Mouse (Mus musculus) kidney, embryonic 14.5 days (tissue): ENCODE measurements around the gene Ces1g. TPM values are rescaled to one million over a fixed set of nuclear protein-coding genes. Genes with fewer than 3 reads are reported as not detected.

Experiments
- ATAC-seq: fragments of 200-750 bp; cut with Nextera tagmentation; 2 replicates; pipeline ENCODE4 v1.8.0; 2017; ENCODE audit warnings: moderate number of reproducible peaks, mild to moderate bottlenecking, moderate TSS enrichment, moderate library complexity; ENCODE audit not compliant: low FRiP score, low TSS enrichment
- H3K27ac ChIP-seq: fragments of 300-500 bp; sonication (generic); 2 replicates; pipeline ENCODE4 v1.5.1; 2014; ENCODE audit warnings: low read depth, mild to moderate bottlenecking, low read length, moderate library complexity, mixed read lengths
- H3K27me3 ChIP-seq: fragments of 300-500 bp; sonication (generic); 2 replicates; pipeline ENCODE4 v1.6.1; 2014; ENCODE audit warnings: mild to moderate bottlenecking, low read length; ENCODE audit not compliant: control insufficient read depth, insufficient read depth
- H3K36me3 ChIP-seq: fragments of 300-500 bp; sonication (generic); 2 replicates; pipeline ENCODE4 v1.6.1; 2014; ENCODE audit warnings: low read length, mixed read lengths; ENCODE audit not compliant: control insufficient read depth, insufficient read depth
- H3K4me1 ChIP-seq: fragments of 300-500 bp; sonication (generic); 2 replicates; pipeline ENCODE4 v1.6.1; 2014; ENCODE audit warnings: low read length, mixed read lengths; ENCODE audit not compliant: control insufficient read depth, insufficient read depth
- H3K4me2 ChIP-seq: fragments of 300-500 bp; sonication (generic); replicated peaks from 2 replicates; pipeline ENCODE4 v1.6.1; 2014; ENCODE audit warnings: low read depth, mild to moderate bottlenecking, low read length
- H3K4me3 ChIP-seq: fragments of 300-500 bp; sonication (generic); 2 replicates; pipeline ENCODE4 v1.5.1; 2014; ENCODE audit warnings: mild to moderate bottlenecking, low read length
- H3K9ac ChIP-seq: fragments of 300-500 bp; sonication (generic); 2 replicates; pipeline ENCODE4 v1.6.1; 2014; ENCODE audit warnings: low read depth, mild to moderate bottlenecking, low read length, moderate library complexity
- H3K9me3 ChIP-seq: fragments of 300-500 bp; sonication (generic); 2 replicates; pipeline ENCODE4 v1.6.1; 2016; ENCODE audit warnings: low read length; ENCODE audit not compliant: control insufficient read depth
- WGBS: fragments of 180-500 bp; shearing (Covaris S2); extraction: QIAGEN DNeasy Blood & Tissue Kit; methylation state at CpG from one replicate; pipeline ENCODE4 v1.1.7; 2014; 5-methylcytosine and 5-hydroxymethylcytosine counted together
- polyA plus RNA-seq: library from polyadenylated mRNA; unstranded; fragments of >200 nt; fragmentation: Nextera tagmentation; extraction: Ambion mirVana; gene quantifications from 2 replicates; pipeline ENCODE4 v1.2.1, GENCODE M21; 2014

The Ces1g gene
- not detected in 2 replicates for polyA plus RNA-seq

GRCm38 (mm10) chr8:93337207-93337606 is at the start of gene Ces1g:
Gene Ces1g, minus strand, starts transcription at chr8:93337308.
- no peak within 1 kb of the TSS for H3K4me3 ChIP-seq
- H3K4me1 ChIP-seq, result no peaks in the 10 kb centered on the region
- H3K36me3 ChIP-seq, result no peaks in the 10 kb centered on the region
- ATAC-seq, result no peak
- WGBS, result 44% methylated on average over 3 of the region's 3 CpGs
- H3K9me3 ChIP-seq, result no peaks in the 10 kb centered on the region
- H3K27me3 ChIP-seq, result no peaks in the 10 kb centered on the region
- no peak within 1 kb of the TSS for H3K27ac ChIP-seq
- H3K9ac ChIP-seq, result no peak within 1 kb of the TSS
- no peak within 1 kb of the TSS for H3K4me2 ChIP-seq

DNA sequence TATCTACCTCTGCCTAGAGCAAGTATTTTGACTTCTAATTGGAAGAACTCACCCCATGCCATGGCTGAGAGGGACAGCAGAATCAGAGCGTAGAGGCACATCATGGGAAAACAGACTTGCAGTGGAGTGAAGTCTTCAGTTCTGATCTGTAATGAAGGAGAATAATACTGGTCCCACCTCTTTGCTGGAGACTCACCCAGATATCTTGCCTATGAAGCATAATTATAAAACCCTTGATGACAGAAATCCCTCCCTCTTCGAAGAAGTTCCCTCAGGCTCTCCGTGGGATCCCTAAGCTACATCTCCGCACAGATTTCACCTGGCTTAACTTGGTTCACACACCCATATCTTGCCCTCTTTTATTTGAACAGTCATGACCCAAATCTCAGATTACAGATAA is 42.5 kb upstream of the Ces1g start, which contains the start of gene Ces1h:
Gene Ces1h (minus strand): TSS at position 101 of the 400 bp plus-strand sequence.
- no peaks in the 10 kb centered on the region for H3K27me3 ChIP-seq
- no peak within 1 kb of the TSS for H3K27ac ChIP-seq
- H3K4me1 ChIP-seq, result no peaks in the 10 kb centered on the region
- no peaks in the 10 kb centered on the region for H3K9me3 ChIP-seq
- no peak for ATAC-seq
- H3K9ac ChIP-seq, result no peak within 1 kb of the TSS
- H3K4me3 ChIP-seq, result no peak within 1 kb of the TSS
- H3K36me3 ChIP-seq, result no peaks in the 10 kb centered on the region
- WGBS, result 80% methylated on average over 4 of the region's 4 CpGs
- H3K4me2 ChIP-seq, result no peak within 1 kb of the TSS

DNA sequence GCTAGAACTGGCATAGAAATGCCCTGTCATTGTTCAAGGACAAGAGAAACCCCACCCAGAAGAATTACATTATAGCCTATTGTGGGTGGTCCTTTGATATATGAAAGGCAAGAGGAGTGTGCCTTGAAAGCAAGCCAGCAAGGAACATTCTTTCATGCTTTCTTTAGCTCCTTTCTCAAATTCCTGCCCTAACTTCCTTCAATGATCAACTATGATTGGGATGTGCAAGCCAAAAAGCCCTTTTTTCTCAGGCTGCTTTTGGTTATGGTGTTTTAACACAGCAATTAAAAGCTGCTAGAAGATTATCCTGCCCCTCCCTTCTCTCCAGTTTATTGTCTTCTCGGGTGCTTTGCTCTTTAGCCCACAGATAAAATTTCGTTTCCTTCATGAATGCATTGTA is 32.4 kb upstream of the Ces1g start:
- H3K4me2 ChIP-seq, result no peak overlapping the region
- H3K27me3 ChIP-seq, result no peaks in the 10 kb centered on the region
- H3K4me3 ChIP-seq, result no peak overlapping the region
- H3K9ac ChIP-seq, result no peak overlapping the region
- 20% methylated on average over 2 of the region's 2 CpGs for WGBS
- no peak for ATAC-seq
- H3K27ac ChIP-seq, result no peak overlapping the region
- H3K4me1 ChIP-seq, result no peaks in the 10 kb centered on the region
- H3K9me3 ChIP-seq, result no peaks in the 10 kb centered on the region
- no peaks in the 10 kb centered on the region for H3K36me3 ChIP-seq

DNA sequence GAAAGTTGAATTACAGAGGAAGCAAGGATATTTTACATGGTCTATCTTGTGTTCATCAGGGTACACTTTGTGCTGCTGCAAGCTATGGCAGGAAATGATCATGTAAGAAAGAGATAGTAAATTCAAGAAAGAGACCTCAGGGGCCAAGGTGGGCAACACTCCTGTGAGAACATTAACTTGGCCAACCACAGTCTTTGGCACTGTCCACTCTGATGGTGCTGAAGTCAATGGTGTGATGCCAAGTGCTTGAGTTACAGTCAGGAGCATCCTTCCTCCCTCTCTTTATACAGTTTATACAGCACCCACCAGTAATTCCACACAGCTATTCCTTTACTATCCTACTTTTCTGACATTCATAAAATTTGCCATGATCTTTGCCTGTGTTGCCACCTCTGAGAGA is 23.0 kb upstream of the Ces1g start:
- Histone ChIP-seq H3K9me3 (no peaks in the 10 kb centered on the region), H3K4me3 (no peak overlapping the region), H3K4me1 (no peaks in the 10 kb centered on the region), H3K9ac (no peak overlapping the region), H3K36me3 (no peaks in the 10 kb centered on the region), H3K4me2 (no peak overlapping the region), H3K27me3 (no peaks in the 10 kb centered on the region), H3K27ac (no peak overlapping the region)
- ATAC-seq, result no peak

GRCm38 (mm10) chr8:93339531-93339930 is 2.4 kb upstream of the Ces1g start:
- Histone ChIP-seq H3K9me3 (no peaks in the 10 kb centered on the region), H3K36me3 (no peaks in the 10 kb centered on the region), H3K4me2 (no peak overlapping the region), H3K4me1 (no peaks in the 10 kb centered on the region), H3K4me3 (no peak overlapping the region), H3K27me3 (no peaks in the 10 kb centered on the region), H3K27ac (no peak overlapping the region), H3K9ac (no peak overlapping the region)
- ATAC-seq, result no peak
- 89% methylated on average over 2 of the region's 2 CpGs for WGBS

DNA sequence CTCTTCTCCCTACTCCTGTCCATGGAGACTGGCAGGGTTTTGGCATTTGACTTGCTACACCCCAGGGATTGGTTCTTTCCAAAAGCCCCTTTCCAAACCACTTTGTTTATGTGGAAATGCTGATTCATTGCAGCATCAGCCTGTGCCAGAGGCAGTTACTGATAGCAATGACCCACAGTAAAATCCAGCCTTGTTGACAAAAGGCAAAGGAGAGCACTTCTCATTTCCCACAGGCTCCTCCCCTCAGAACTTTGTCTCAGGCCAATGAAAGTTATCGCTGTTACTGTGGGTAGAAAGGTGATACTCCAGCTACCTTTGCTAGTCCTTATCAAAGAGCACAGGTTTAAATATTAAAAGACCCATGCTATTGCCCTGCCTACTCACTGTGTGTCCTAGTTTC is 4.4 kb downstream of the Ces1g start:
- no peaks in the 10 kb centered on the region for H3K36me3 ChIP-seq
- no peaks in the 10 kb centered on the region for H3K9me3 ChIP-seq
- no peak overlapping the region for H3K4me2 ChIP-seq
- ATAC-seq, result no peak
- 68% methylated on average over 1 of the region's 1 CpGs for WGBS
- no peak overlapping the region for H3K4me3 ChIP-seq
- H3K27ac ChIP-seq, result no peak overlapping the region
- no peaks in the 10 kb centered on the region for H3K27me3 ChIP-seq
- no peak overlapping the region for H3K9ac ChIP-seq
- no peaks in the 10 kb centered on the region for H3K4me1 ChIP-seq

- 84% methylated on average over 2 of the region's 2 CpGs for whole genome bisulfite sequencing
Measured at GRCm38 (mm10) chr8:93331151-93331550, 6.0 kb downstream of the Ces1g start.

DNA sequence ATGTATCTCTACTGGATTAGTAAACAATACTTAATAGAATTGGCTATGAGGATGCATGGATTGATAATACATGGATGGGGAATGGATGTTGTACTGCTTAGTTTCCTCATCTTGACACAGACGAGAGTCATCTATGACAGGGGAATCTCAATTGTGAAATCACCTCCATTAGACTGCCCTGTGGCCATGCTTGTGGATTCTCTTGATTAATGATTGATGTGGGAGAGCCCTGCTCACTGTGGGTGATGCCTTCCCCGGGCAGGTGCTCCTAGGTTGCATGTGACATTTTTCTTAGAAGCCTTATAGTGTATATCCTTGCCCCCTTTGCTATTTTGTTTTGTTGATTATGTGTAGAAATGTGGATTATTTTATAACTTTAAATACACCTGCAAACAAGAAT is 12.0 kb downstream of the Ces1g start:
- Histone ChIP-seq H3K9ac (no peak overlapping the region), H3K4me1 (no peaks in the 10 kb centered on the region), H3K4me2 (no peak overlapping the region), H3K27me3 (no peaks in the 10 kb centered on the region), H3K36me3 (no peaks in the 10 kb centered on the region), H3K27ac (no peak overlapping the region), H3K9me3 (no peaks in the 10 kb centered on the region), H3K4me3 (no peak overlapping the region)
- ATAC-seq, result no peak
- WGBS, result 78% methylated on average over 2 of the region's 2 CpGs

More at GRCm38 (mm10) chr8:93331151-93331550, 6.0 kb downstream of the Ces1g start:
- no peak for ATAC-seq
- no peak overlapping the region for H3K4me3 ChIP-seq
- no peak overlapping the region for H3K27ac ChIP-seq
- H3K4me2 ChIP-seq, result no peak overlapping the region
- H3K36me3 ChIP-seq, result no peaks in the 10 kb centered on the region
- H3K9ac ChIP-seq, result no peak overlapping the region
- H3K27me3 ChIP-seq, result no peaks in the 10 kb centered on the region
- no peaks in the 10 kb centered on the region for H3K9me3 ChIP-seq
- H3K4me1 ChIP-seq, result no peaks in the 10 kb centered on the region

DNA sequence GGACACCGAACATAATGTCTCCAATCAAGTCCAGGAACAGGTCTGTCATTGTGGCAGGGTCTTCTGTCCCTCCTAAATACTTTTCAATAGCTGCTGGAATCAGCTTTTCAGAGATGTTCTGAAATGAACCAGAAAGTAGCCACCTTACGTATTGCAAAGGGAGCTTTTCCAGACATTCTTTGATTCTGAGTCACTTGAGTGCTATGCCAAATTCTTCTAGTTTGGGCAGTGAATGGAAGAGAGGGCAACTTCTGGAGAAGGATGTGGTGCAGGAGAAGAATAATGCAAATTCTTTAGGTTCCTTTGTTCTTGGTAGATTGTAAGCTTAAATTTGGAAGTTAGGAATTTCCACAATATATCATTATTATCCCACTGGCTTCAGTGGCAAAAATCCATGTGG is 20.1 kb downstream of the Ces1g start:
- Histone ChIP-seq H3K9ac (no peak overlapping the region), H3K9me3 (no peaks in the 10 kb centered on the region), H3K27me3 (no peaks in the 10 kb centered on the region), H3K4me3 (no peak overlapping the region), H3K4me2 (no peak overlapping the region), H3K4me1 (no peaks in the 10 kb centered on the region), H3K27ac (no peak overlapping the region), H3K36me3 (no peaks in the 10 kb centered on the region)
- WGBS, result 86% methylated on average over 2 of the region's 2 CpGs
- ATAC-seq, result no peak

DNA sequence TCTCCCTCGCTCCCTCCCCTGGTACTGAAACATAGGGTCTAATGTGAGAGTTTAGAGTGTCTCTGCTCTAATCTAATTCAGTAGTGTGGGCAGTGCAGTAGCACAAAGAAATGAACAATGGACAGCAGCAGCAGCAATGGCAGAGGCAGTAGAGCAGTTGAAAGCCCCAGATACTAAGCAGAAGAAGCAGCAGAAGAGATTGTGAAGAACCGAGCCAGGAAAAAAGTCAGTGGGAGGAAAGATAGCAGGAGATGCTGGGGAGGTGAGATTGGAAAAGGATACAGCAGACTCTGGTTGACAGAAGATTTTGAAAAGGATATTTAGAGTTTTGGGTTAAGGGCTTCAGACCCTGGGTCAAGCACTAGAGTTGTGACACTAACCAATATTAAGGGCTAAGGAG is 21.6 kb downstream of the Ces1g start:
- 84% methylated on average over 2 of the region's 2 CpGs for WGBS
- Histone ChIP-seq H3K36me3 (no peaks in the 10 kb centered on the region), H3K27ac (no peak overlapping the region), H3K9me3 (no peaks in the 10 kb centered on the region), H3K4me3 (no peak overlapping the region), H3K4me1 (no peaks in the 10 kb centered on the region), H3K27me3 (no peaks in the 10 kb centered on the region), H3K9ac (no peak overlapping the region), H3K4me2 (no peak overlapping the region)
- ATAC-seq, result no peak
